Mouse (Mus musculus): Measurements from ENCODE around the gene Ddx19b.

GRCm38 (mm10) chr8:110964666-110965065 is 66.9 kb downstream of the Ddx19b start:
- no peak for TF ChIP-seq CTCF (IDR thresholded peaks at IDR 0.05; ENCODE audit: insufficient read depth, low read length)
- no peak for TF ChIP-seq POLR2A (IDR thresholded peaks at IDR 0.05; ENCODE audit: borderline replicate concordance, extremely low read depth, low read depth, low read length)
